ENCODE assay signal across 8 mouse cellular contexts in genomic region chr9:103657183-103657975, GRCm38 (mm10).
A peak's percentile ranks its signal among the peaks of the same experiment; 100 is the strongest.
DNase-seq lines count a peak whose midpoint lies in the region; ATAC-seq and TF ChIP-seq lines count a peak whose summit lies in the region.

No protein-coding gene starts in this region.

- intact Hi-C loops in left cerebral cortex, postnatal 36 days (cut with DNase I), result no loop called here

- no peak overlapping the region for H3K4me2 ChIP-seq in forebrain, embryonic 11.5 days (ENCODE audit: low read depth, low read length, severe bottlenecking)
- no peak overlapping the region for H3K4me2 ChIP-seq in neural tube, embryonic 12.5 days (replicated peaks)
- no peak overlapping the region for H3K4me2 ChIP-seq in liver, postnatal 0 days (ENCODE audit: low read depth, low read length)

- peaks cover 16% of the 10 kb centered on the region; the same call in 1 of the 2 replicates for H3K4me1 ChIP-seq in forebrain, embryonic 11.5 days (replicated peaks; ENCODE audit: control insufficient read depth, insufficient read depth, low read length)
- H3K4me1 ChIP-seq in neural tube, embryonic 12.5 days, result peaks cover 45% of the 10 kb centered on the region
- no peaks in the 10 kb centered on the region for H3K4me1 ChIP-seq in liver, postnatal 0 days (ENCODE audit: insufficient read depth)

- no peaks in the 10 kb centered on the region for H3K9me3 ChIP-seq in forebrain, embryonic 11.5 days (ENCODE audit: control insufficient read depth, low read length)
- no peaks in the 10 kb centered on the region for H3K9me3 ChIP-seq in neural tube, embryonic 12.5 days
- no peaks in the 10 kb centered on the region for H3K9me3 ChIP-seq in liver, postnatal 0 days (ENCODE audit: low read length)

- DNase-seq in left cerebral cortex, adult 9 months (ENCODE audit: low spot score in 2 of 2), result peak; percentile 33 to 34
- DNase-seq in left cerebral cortex, postnatal 36 days (ENCODE audit: low spot score in 2 of 2), result no peak
- no peak for DNase-seq in forebrain, embryonic 11.5 days (ENCODE audit: low spot score)
- peak; percentile 34 for DNase-seq in kidney, adult 9 months
- DNase-seq in spleen, postnatal 14 days (ENCODE audit: low spot score in 2 of 2), result no peak
- DNase-seq in testis, postnatal 14 days (ENCODE audit: low spot score), result no peak
- DNase-seq in liver, postnatal 0 days, result no peak

- no peak overlapping the region for H3K4me3 ChIP-seq in forebrain, embryonic 11.5 days (ENCODE audit: low read depth, low read length)
- H3K4me3 ChIP-seq in neural tube, embryonic 12.5 days, result no peak overlapping the region
- no peak overlapping the region for H3K4me3 ChIP-seq in liver, postnatal 0 days (ENCODE audit: low read depth, low read length)

- no peak overlapping the region for H3K9ac ChIP-seq in forebrain, embryonic 11.5 days (ENCODE audit: low read length)
- H3K9ac ChIP-seq in neural tube, embryonic 12.5 days, result no peak overlapping the region
- no peak overlapping the region for H3K9ac ChIP-seq in liver, postnatal 0 days (replicated peaks)

- 0 out of 2 replicates have a peak, but pooled peaks have one; percentile 23 for ATAC-seq in forebrain, embryonic 11.5 days (replicated peaks; ENCODE audit: low FRiP score)
- peak; percentile 54 for ATAC-seq in neural tube, embryonic 12.5 days (ENCODE audit: low FRiP score, low read depth)
- no peak for ATAC-seq in liver, postnatal 0 days

- no peaks in the 10 kb centered on the region for H3K36me3 ChIP-seq in forebrain, embryonic 11.5 days (ENCODE audit: control insufficient read depth, insufficient read depth, low read length)
- H3K36me3 ChIP-seq in neural tube, embryonic 12.5 days, result no peaks in the 10 kb centered on the region
- no peaks in the 10 kb centered on the region for H3K36me3 ChIP-seq in liver, postnatal 0 days (replicated peaks; ENCODE audit: insufficient read depth, low read length)

- TF ChIP-seq EP300 in liver, postnatal 0 days (IDR thresholded peaks at IDR 0.05; ENCODE audit: low read depth), result no peak

- 43% methylated on average over 13 of the region's 13 CpGs for WGBS in forebrain, embryonic 11.5 days
- WGBS in neural tube, embryonic 12.5 days, result 35% methylated on average over 13 of the region's 13 CpGs
- WGBS in liver, postnatal 0 days (ENCODE audit: insufficient replicate concordance), result 56% methylated on average over 13 of the region's 13 CpGs

- peak overlapping the region; percentile 8; the same call in 1 of the 2 replicates for H3K27ac ChIP-seq in forebrain, embryonic 11.5 days (ENCODE audit: low read depth, low read length)
- H3K27ac ChIP-seq in neural tube, embryonic 12.5 days, result 0 out of 2 replicates have a peak overlapping the region, but pooled peaks have one; percentile 32
- H3K27ac ChIP-seq in liver, postnatal 0 days (ENCODE audit: low read depth), result no peak overlapping the region

- TF ChIP-seq CTCF in liver, postnatal 0 days (IDR thresholded peaks at IDR 0.05; ENCODE audit: low read depth), result no peak

- H3K27me3 ChIP-seq in forebrain, embryonic 11.5 days (ENCODE audit: control insufficient read depth, insufficient read depth, low read length), result no peaks in the 10 kb centered on the region
- H3K27me3 ChIP-seq in neural tube, embryonic 12.5 days (replicated peaks), result no peaks in the 10 kb centered on the region
- no peaks in the 10 kb centered on the region for H3K27me3 ChIP-seq in liver, postnatal 0 days (ENCODE audit: insufficient read depth, low read length)

Comparison
In these comparisons a context has a peak if more than half of its experiments do, and no peak if none do; other contexts are left out.
1. DNase-seq: peak in left cerebral cortex, adult 9 months (2 of 2) and kidney, adult 9 months (single experiment); none in left cerebral cortex, postnatal 36 days (0 of 2), forebrain, embryonic 11.5 days (single experiment), spleen, postnatal 14 days (0 of 2), testis, postnatal 14 days (single experiment) and liver, postnatal 0 days (single experiment).